Mouse (Mus musculus) lung, embryonic 14.5 days (tissue): ENCODE results near the gene Gpr142. TPM values are rescaled to one million over a fixed set of nuclear protein-coding genes. Genes with fewer than 3 reads are reported as not detected.

Experiments used
- ATAC-seq: fragments of 200-750 bp; cut with Nextera tagmentation; 2 replicates; pipeline ENCODE4 v1.8.0; 2017; ENCODE audit warnings: mild to moderate bottlenecking, moderate TSS enrichment, moderate library complexity; ENCODE audit not compliant: insufficient read depth
- DNase-seq: peaks from one replicate; pipeline ENCODE4 v3.0.0-alpha.2; 2015
- H3K27ac ChIP-seq: fragments of 300-500 bp; sonication (generic); 2 replicates; pipeline ENCODE4 v1.5.1; 2014; ENCODE audit warnings: low read depth, mild to moderate bottlenecking, moderate library complexity
- H3K27me3 ChIP-seq: fragments of 300-500 bp; sonication (generic); 2 replicates; pipeline ENCODE4 v1.6.1; 2014; ENCODE audit warnings: low read length, control low read depth; ENCODE audit not compliant: insufficient read depth
- H3K36me3 ChIP-seq: fragments of 300-500 bp; sonication (generic); 2 replicates; pipeline ENCODE4 v1.6.1; 2014; ENCODE audit warnings: control low read depth; ENCODE audit not compliant: insufficient read depth
- H3K4me1 ChIP-seq: fragments of 300-500 bp; sonication (generic); 2 replicates; pipeline ENCODE4 v1.6.1; 2014; ENCODE audit warnings: antibody characterized with exemption, control low read depth; ENCODE audit not compliant: insufficient read depth
- H3K4me2 ChIP-seq: fragments of 300-500 bp; sonication (generic); 2 replicates; pipeline ENCODE4 v1.6.1; 2014; ENCODE audit warnings: mild to moderate bottlenecking
- H3K4me3 ChIP-seq: fragments of 300-500 bp; sonication (generic); 2 replicates; pipeline ENCODE4 v1.5.1; 2014; ENCODE audit warnings: low read depth, low read length
- H3K9ac ChIP-seq: fragments of 300-500 bp; sonication (generic); 2 replicates; pipeline ENCODE4 v1.6.1; 2014
- H3K9me3 ChIP-seq: fragments of 300-500 bp; sonication (generic); 2 replicates; pipeline ENCODE4 v1.6.1; 2016; ENCODE audit warnings: low read depth, low read length, control low read depth
- CTCF ChIP-seq: IDR thresholded peaks from 2 replicates; pipeline ENCODE4 v1.5.1; 2016; ENCODE audit warnings: antibody characterized with exemption, low read depth
- WGBS: fragments of 180-500 bp; shearing (Covaris S2); extraction: QIAGEN DNeasy Blood & Tissue Kit; methylation state at CpG from one replicate; pipeline ENCODE4 v1.1.7; 2014; 5-methylcytosine and 5-hydroxymethylcytosine counted together
- polyA plus RNA-seq: library from polyadenylated mRNA; unstranded; fragments of >200 nt; fragmentation: Nextera tagmentation; extraction: Ambion mirVana; gene quantifications from 2 replicates; pipeline ENCODE4 v1.2.1, GENCODE M21; 2014

Gpr142 gene
- polyA plus RNA-seq, 1 experiment from 2014 or later = not detected

DNA sequence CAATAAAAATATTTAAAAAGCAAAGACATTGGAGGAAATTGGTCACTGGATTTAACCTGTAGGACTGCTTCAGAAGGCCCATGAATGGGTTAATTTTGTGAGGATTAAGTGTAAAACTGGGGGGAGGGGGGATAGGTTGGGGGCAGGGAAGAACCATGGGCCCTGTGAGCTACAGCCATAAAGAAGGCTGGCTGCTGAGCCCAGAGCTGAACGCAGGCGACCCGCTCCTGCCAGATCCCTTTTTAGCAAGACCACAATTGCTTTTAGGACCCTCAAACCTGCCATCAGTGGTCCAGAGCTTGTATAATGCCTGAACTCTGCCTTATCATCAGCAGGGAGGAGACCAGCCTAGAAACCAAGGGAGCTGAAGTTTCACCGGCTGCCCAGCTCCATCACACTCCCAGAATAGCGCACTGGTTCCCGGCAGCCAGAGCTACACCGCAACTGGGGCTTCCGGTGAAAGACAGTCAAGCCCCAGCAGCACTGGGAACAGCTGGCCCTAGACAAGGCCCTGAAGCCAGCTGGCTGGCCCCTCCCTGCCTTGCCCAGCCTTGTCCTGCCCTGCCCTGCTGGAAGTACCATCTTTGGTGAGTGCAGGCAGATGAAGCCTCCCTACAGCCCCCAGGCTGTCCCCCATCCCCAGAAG, 45.2 kb downstream of the Gpr142 start:
- no peaks in the 10 kb centered on the region for H3K36me3 ChIP-seq
- no peaks in the 10 kb centered on the region for H3K27me3 ChIP-seq
- peak overlapping the region; percentile 30; the same call in 1 of the 2 replicates for H3K27ac ChIP-seq
- H3K4me1 ChIP-seq = peaks cover 6% of the 10 kb centered on the region; the same call in 1 of the 2 replicates
- DNase-seq (peak; percentile 62), ATAC-seq (peak; percentile 76)
- no peaks in the 10 kb centered on the region for H3K9me3 ChIP-seq
- H3K4me2 ChIP-seq = 0 out of 2 replicates have a peak overlapping the region, but pooled peaks have one; percentile 7
- H3K4me3 ChIP-seq = no peak overlapping the region
- TF ChIP-seq CTCF = no peak
- peak overlapping the region; percentile 9; the same call in 1 of the 2 replicates for H3K9ac ChIP-seq
- 9% methylated on average over 8 of the region's 8 CpGs for WGBS

DNA sequence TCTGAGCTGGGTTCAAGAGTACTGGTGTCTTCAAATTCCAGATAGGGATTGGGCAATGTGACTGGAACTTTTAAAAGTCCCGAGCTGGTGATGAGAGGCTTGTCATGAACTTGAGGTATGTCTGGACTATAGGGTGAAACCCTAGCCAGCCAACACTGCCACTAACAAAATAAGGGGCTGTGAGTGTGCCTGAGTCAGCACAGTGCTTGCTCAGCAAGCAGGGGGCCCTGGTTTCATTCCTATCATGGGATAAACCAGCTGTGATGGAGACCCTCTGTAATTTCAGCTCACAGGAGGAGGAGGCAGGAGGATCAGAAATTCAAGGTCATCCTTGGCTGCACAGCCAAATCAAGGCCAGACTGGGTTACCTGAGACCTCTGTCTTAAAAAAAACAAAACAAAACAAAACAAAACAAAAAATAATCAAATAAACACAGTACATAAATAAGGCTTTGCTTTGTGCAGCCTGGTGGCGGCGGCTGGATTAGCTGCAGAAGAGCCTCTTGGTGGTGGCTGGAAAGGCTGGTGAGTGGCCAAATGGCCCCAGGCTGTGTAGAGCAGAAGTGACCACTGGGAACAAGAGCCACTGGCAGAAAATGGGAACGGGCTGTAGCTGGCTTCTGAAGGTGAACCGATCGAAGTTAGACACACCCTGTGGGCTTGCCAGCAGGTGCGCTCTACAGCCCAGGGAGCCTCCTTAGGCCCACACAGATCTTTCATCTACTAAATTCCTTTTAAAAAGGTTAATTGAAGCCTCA, 45.9 kb downstream of the Gpr142 start:
- Histone ChIP-seq H3K27me3 (no peaks in the 10 kb centered on the region), H3K9ac (no peak overlapping the region), H3K27ac (no peak overlapping the region), H3K4me3 (no peak overlapping the region), H3K9me3 (no peaks in the 10 kb centered on the region), H3K4me1 (peaks cover 6% of the 10 kb centered on the region; the same call in 1 of the 2 replicates), H3K36me3 (no peaks in the 10 kb centered on the region), H3K4me2 (no peak overlapping the region)
- no peak for TF ChIP-seq CTCF
- no peak for DNase-seq
- WGBS = 78% methylated on average over 7 of the region's 7 CpGs
- ATAC-seq = peak; percentile 19; the same call in 1 of the 2 replicates

DNA sequence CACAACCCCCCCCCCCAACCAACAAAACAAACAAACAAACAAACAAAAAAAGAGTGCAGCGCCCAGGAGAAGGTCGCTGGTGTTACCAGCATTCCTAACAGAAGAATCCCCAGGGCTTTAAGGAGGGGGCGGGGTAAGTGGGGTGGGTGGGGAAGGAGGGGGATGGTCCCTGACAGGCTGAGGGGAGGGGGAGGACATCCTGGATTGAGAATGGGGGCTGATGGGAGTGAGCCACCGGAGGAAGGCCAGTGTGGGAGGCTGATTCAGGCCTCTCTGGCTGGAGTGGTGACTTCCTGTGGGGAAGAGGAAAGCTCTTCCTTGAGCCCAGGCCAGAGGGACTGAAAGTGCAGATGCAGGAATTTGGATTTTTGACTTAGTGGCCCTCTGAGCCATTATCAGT, 47.6 kb downstream of the Gpr142 start:
- peaks cover 6% of the 10 kb centered on the region; the same call in 1 of the 2 replicates for H3K4me1 ChIP-seq
- no peak overlapping the region for H3K4me2 ChIP-seq
- H3K27me3 ChIP-seq = no peaks in the 10 kb centered on the region
- no peaks in the 10 kb centered on the region for H3K36me3 ChIP-seq
- no peaks in the 10 kb centered on the region for H3K9me3 ChIP-seq
- no peak for DNase-seq
- no peak for ATAC-seq
- H3K27ac ChIP-seq = no peak overlapping the region
- TF ChIP-seq CTCF = no peak
- 65% methylated on average over 4 of the region's 4 CpGs for WGBS
- H3K9ac ChIP-seq = no peak overlapping the region
- no peak overlapping the region for H3K4me3 ChIP-seq

DNA sequence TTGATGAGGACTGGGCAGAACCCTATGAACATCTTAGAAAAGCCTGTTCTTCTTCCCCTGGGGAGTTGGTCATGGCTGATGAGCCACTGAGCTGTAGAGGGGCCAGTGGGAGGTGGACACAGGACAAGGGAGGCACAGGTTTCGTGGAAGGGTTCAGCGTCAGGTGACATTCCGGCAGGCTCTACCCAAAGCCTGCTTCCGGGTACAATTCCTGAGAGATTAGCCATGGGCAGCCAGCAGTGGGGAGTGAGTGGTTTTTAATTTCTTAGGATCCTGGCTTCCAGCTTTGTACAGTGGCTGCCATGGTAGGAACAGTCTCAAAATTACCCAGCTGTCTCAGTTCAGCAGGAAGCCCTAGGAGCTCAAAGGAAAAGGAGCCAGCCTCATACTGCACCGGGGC, 48.3 kb downstream of the Gpr142 start:
- Histone ChIP-seq H3K9me3 (no peaks in the 10 kb centered on the region), H3K27ac (no peak overlapping the region), H3K9ac (no peak overlapping the region), H3K4me2 (no peak overlapping the region), H3K4me1 (peaks cover 6% of the 10 kb centered on the region; the same call in 1 of the 2 replicates), H3K36me3 (no peaks in the 10 kb centered on the region), H3K4me3 (no peak overlapping the region), H3K27me3 (no peaks in the 10 kb centered on the region)
- no peak for TF ChIP-seq CTCF
- WGBS = 81% methylated on average over 5 of the region's 5 CpGs
- DNase-seq (no peak), ATAC-seq (no peak)

DNA sequence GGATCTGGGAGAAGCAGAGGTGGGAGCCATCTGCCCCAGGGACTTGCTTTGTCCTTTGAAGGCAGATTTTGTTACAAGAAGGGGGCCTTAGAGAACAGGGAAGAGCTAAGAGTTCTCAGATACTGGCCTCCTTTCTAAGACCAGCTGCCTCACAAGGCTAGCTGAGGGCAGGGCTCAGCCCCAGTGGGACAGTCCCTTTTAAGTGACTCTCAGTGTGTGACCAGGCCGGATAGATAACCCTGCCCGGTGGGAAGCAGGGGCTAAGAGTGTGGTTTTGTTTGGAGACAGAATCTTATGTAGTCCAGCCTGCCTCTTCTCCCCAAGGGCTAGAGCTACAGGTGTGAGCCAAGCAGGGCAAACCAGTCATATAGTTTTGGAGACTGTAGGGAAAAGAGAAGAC, 50.8 kb downstream of the Gpr142 start:
- Histone ChIP-seq H3K27ac (peak overlapping the region; percentile 93), H3K9ac (no peak overlapping the region), H3K27me3 (no peaks in the 10 kb centered on the region), H3K4me1 (no peaks in the 10 kb centered on the region; the same call in 1 of the 2 replicates), H3K4me2 (peak overlapping the region; percentile 99; the same call in 1 of the 2 replicates), H3K4me3 (no peak overlapping the region), H3K9me3 (no peaks in the 10 kb centered on the region), H3K36me3 (no peaks in the 10 kb centered on the region)
- no peak for TF ChIP-seq CTCF
- DNase-seq (no peak), ATAC-seq (no peak)
- 8% methylated on average over 2 of the region's 2 CpGs for WGBS

DNA sequence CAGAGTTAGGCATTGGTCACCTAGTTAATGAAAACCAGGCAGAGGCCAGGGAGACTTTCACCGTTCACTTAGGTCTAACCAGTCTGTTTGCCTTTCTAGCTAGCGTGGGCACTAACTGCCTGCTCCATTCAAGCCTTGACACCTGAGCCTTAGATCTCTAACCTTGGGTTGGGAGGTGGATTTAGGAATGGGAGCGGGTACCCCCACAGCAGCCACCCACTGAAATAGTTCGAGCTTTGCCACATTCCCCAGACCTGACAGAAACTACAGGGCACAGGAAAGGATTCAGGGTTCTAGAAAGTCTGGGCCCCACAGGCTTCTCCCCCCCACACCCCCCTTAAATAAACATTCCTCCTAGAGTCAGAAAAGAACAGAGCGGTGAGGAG, 51.3 kb downstream of the Gpr142 start:
- Histone ChIP-seq H3K27ac (peak overlapping the region; percentile 93), H3K4me1 (no peaks in the 10 kb centered on the region; the same call in 1 of the 2 replicates), H3K4me3 (peak overlapping the region; percentile 72), H3K9ac (0 out of 2 replicates have a peak overlapping the region, but pooled peaks have one; percentile 81), H3K27me3 (no peaks in the 10 kb centered on the region), H3K4me2 (peak overlapping the region; percentile 99), H3K36me3 (no peaks in the 10 kb centered on the region), H3K9me3 (no peaks in the 10 kb centered on the region)
- DNase-seq = no peak
- ATAC-seq = 0 out of 2 replicates have a peak, but pooled peaks have one; percentile 5
- 29% methylated on average over 5 of the region's 5 CpGs for WGBS
- no peak for TF ChIP-seq CTCF
